Mouse (Mus musculus) forebrain, embryonic 14.5 days (tissue): ENCODE measurements at regions not wholly inside any gene's neighbourhood (a gene's known extent, or its start where the extent isn't known, plus 50 kb on each side); places are given as distances from the start of the nearest gene placed in this dataset.
A peak's percentile ranks its signal among the peaks of the same experiment; 100 is the strongest.

Experiments used
- ATAC-seq: fragments of 200-750 bp; cut with Nextera tagmentation; 2 replicates; pipeline ENCODE4 v1.8.0; 2017; ENCODE audit warnings: mild to moderate bottlenecking, moderate library complexity
- DNase-seq: peaks from one replicate; pipeline ENCODE4 v3.0.0-alpha.2; 2015; ENCODE audit warnings: low spot score
- H3K27ac ChIP-seq: fragments of 300-500 bp; sonication (generic); 2 replicates; pipeline ENCODE4 v1.5.1; 2014; ENCODE audit warnings: low read depth, mild to moderate bottlenecking, control low read depth, low read length, moderate library complexity
- H3K27me3 ChIP-seq: fragments of 300-500 bp; sonication (generic); replicated peaks from 2 replicates; pipeline ENCODE4 v1.6.1; 2014; ENCODE audit warnings: low read length, control low read depth, mixed read lengths; ENCODE audit not compliant: control insufficient read depth, insufficient read depth
- H3K36me3 ChIP-seq: fragments of 300-500 bp; sonication (generic); 2 replicates; pipeline ENCODE4 v1.6.1; 2014; ENCODE audit warnings: low read length, control low read depth; ENCODE audit not compliant: control insufficient read depth, insufficient read depth
- H3K4me1 ChIP-seq: fragments of 300-500 bp; sonication (generic); 2 replicates; pipeline ENCODE4 v1.6.1; 2014; ENCODE audit warnings: antibody characterized with exemption, low read length, control low read depth; ENCODE audit not compliant: control insufficient read depth, insufficient read depth
- H3K4me2 ChIP-seq: fragments of 300-500 bp; sonication (generic); 2 replicates; pipeline ENCODE4 v1.6.1; 2014; ENCODE audit warnings: mild to moderate bottlenecking, control low read depth, low read length
- H3K4me3 ChIP-seq: fragments of 300-500 bp; sonication (generic); 2 replicates; pipeline ENCODE4 v1.5.1; 2014; ENCODE audit warnings: low read depth, low read length, control low read depth
- H3K9ac ChIP-seq: fragments of 300-500 bp; sonication (generic); 2 replicates; pipeline ENCODE4 v1.6.1; 2014; ENCODE audit warnings: mild to moderate bottlenecking, low read length, control low read depth, moderate library complexity
- H3K9me3 ChIP-seq: fragments of 300-500 bp; sonication (generic); replicated peaks from 2 replicates; pipeline ENCODE4 v1.6.1; 2016; ENCODE audit warnings: low read length, control low read depth, mixed read lengths; ENCODE audit not compliant: control insufficient read depth
- WGBS: fragments of 180-500 bp; shearing (Covaris S2); extraction: QIAGEN DNeasy Blood & Tissue Kit; methylation state at CpG from one replicate; pipeline ENCODE4 v1.1.7; 2014; 5-methylcytosine and 5-hydroxymethylcytosine counted together

DNA sequence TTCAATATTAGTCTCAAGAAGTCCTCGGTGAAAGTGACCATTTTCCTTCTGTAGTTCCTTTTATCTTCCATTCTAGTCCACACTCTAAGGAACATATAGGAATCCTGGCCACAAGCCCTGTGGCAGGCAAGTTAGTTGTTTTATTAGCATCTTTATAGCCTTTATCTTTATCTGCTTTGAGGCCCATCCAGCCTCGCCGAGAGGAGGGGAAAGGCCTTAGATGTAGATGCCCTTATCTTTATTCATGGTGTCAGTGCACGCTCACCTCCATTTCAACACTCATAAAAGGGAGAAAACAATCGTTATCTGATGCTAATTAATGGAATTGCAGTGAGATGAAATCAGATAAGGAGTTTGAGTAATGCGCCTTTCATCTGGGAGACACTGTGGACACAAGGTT, 65.1 kb downstream of the Zfand5 start:
- Histone ChIP-seq H3K4me2 (no peak overlapping the region), H3K36me3 (no peaks in the 10 kb centered on the region), H3K9ac (no peak overlapping the region), H3K27me3 (no peaks in the 10 kb centered on the region), H3K9me3 (no peaks in the 10 kb centered on the region), H3K4me1 (no peaks in the 10 kb centered on the region), H3K4me3 (no peak overlapping the region), H3K27ac (no peak overlapping the region)
- 42% methylated on average over 6 of the region's 6 CpGs for WGBS
- DNase-seq (peak; percentile 3), ATAC-seq (no peak)

DNA sequence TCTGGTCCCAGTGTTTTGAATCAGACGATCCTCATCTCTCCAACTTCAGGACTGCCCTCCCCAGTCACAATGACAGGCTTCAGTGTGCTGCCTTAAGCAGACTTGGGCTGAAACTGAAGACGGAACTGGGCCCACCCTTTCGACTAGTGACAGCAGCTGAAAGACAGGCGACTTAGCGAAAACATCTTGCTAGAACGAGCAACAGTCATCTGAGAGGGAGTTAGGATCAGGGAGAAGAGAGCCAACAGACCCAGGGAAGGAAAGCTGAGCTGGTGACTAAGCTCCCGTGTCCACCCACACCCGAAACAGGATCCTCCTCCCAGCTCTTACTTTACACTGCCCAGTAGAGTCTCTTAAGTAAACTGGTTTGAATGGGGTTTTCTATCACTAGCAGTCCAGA, 68.5 kb downstream of the Zfand5 start:
- Histone ChIP-seq H3K27me3 (no peaks in the 10 kb centered on the region), H3K9me3 (no peaks in the 10 kb centered on the region), H3K36me3 (no peaks in the 10 kb centered on the region), H3K27ac (no peak overlapping the region), H3K4me1 (no peaks in the 10 kb centered on the region), H3K9ac (no peak overlapping the region), H3K4me3 (no peak overlapping the region), H3K4me2 (no peak overlapping the region)
- DNase-seq (no peak), ATAC-seq (no peak)
- WGBS, result 81% methylated on average over 8 of the region's 8 CpGs
